Mouse (Mus musculus): ENCODE data around the gene Smad5. TPM values are rescaled to one million over a fixed set of nuclear protein-coding genes. Genes with fewer than 3 reads are reported as not detected.

Smad5 gene
- polyA plus RNA-seq, 1 experiment: 12.7 TPM

GRCm38 (mm10) chr13:56769431-56769830, 66.6 kb downstream of the Smad5 start:
- no peaks in the 10 kb centered on the region for H3K36me3 ChIP-seq (ENCODE audit: control insufficient read depth, insufficient read depth)
- no peak for TF ChIP-seq POLR2A (IDR thresholded peaks at IDR 0.05; ENCODE audit: insufficient read length, low read depth)
- no peak for TF ChIP-seq POLR2AphosphoS2 (IDR thresholded peaks at IDR 0.05; ENCODE audit: insufficient read length, low read depth)
- TF ChIP-seq MYOD1 (IDR thresholded peaks at IDR 0.05; ENCODE audit: control insufficient read depth in 1 of 3, insufficient read length in 2 of 3, low read depth in 2 of 3): no peak
- TF ChIP-seq TCF12 (IDR thresholded peaks at IDR 0.05; ENCODE audit: insufficient read depth, poor library complexity, severe bottlenecking): no peak
- no peak for TF ChIP-seq CEBPB (IDR thresholded peaks at IDR 0.05; ENCODE audit: insufficient read depth, poor library complexity, severe bottlenecking)
- no peak for TF ChIP-seq TCF3 (IDR thresholded peaks at IDR 0.05; ENCODE audit: insufficient read length, low read depth)
- no peak for TF ChIP-seq REST (IDR thresholded peaks at IDR 0.05; ENCODE audit: insufficient read depth, insufficient read length)
- no peak for TF ChIP-seq USF1 (IDR thresholded peaks at IDR 0.05; ENCODE audit: low read depth)
- no peak for TF ChIP-seq SRF (IDR thresholded peaks at IDR 0.05; ENCODE audit: control insufficient read depth, insufficient read length, low read depth)
- TF ChIP-seq E2F4 (IDR thresholded peaks at IDR 0.05; ENCODE audit: insufficient read depth): no peak
- no peak for TF ChIP-seq MAX (IDR thresholded peaks at IDR 0.05; ENCODE audit: low read depth)
- TF ChIP-seq MYOG (IDR thresholded peaks at IDR 0.05; ENCODE audit: control insufficient read depth in 1 of 3, insufficient read depth in 1 of 3, insufficient read length in 2 of 3, low read depth in 2 of 3): no peak
- no peak overlapping the region for H3K4me2 ChIP-seq (ENCODE audit: low read depth)
- H3ac ChIP-seq (ENCODE audit: control insufficient read depth, insufficient read length): no peak overlapping the region
- no peak overlapping the region for H3K4me3 ChIP-seq
- H3K27me3 ChIP-seq (ENCODE audit: control insufficient read depth, insufficient read depth, insufficient read length): no peaks in the 10 kb centered on the region
- no peaks in the 10 kb centered on the region for H3K79me2 ChIP-seq (ENCODE audit: control insufficient read depth, insufficient read depth)

- Histone ChIP-seq H3ac (ENCODE audit: control insufficient read depth, insufficient read length) (no peak overlapping the region), H3K27me3 (ENCODE audit: control insufficient read depth, insufficient read depth, insufficient read length) (no peaks in the 10 kb centered on the region), H3K79me2 (ENCODE audit: control insufficient read depth, insufficient read depth) (no peaks in the 10 kb centered on the region), H3K4me2 (ENCODE audit: low read depth) (no peak overlapping the region), H3K4me3 (no peak overlapping the region), H3K36me3 (ENCODE audit: control insufficient read depth, insufficient read depth) (no peaks in the 10 kb centered on the region)
- TF ChIP-seq E2F4 (IDR thresholded peaks at IDR 0.05; ENCODE audit: insufficient read depth): no peak
- no peak for TF ChIP-seq TCF3 (IDR thresholded peaks at IDR 0.05; ENCODE audit: insufficient read length, low read depth)
- no peak for TF ChIP-seq POLR2A (IDR thresholded peaks at IDR 0.05; ENCODE audit: insufficient read length, low read depth)
These were observed 67.3 kb downstream of the Smad5 start for GRCm38 (mm10) chr13:56770136-56770578.

GRCm38 (mm10) chr13:56770786-56771185, 68.0 kb downstream of the Smad5 start:
- Histone ChIP-seq H3K4me2 (ENCODE audit: low read depth) (no peak overlapping the region), H3ac (ENCODE audit: control insufficient read depth, insufficient read length) (no peak overlapping the region), H3K79me2 (ENCODE audit: control insufficient read depth, insufficient read depth) (no peaks in the 10 kb centered on the region), H3K27me3 (ENCODE audit: control insufficient read depth, insufficient read depth, insufficient read length) (no peaks in the 10 kb centered on the region), H3K4me3 (no peak overlapping the region), H3K36me3 (ENCODE audit: control insufficient read depth, insufficient read depth) (no peaks in the 10 kb centered on the region)
- TF ChIP-seq MYOG (IDR thresholded peaks at IDR 0.05; ENCODE audit: control insufficient read depth in 1 of 3, insufficient read depth in 1 of 3, insufficient read length in 2 of 3, low read depth in 2 of 3) (no peak), MAX (IDR thresholded peaks at IDR 0.05; ENCODE audit: low read depth) (no peak), CEBPB (IDR thresholded peaks at IDR 0.05; ENCODE audit: insufficient read depth, poor library complexity, severe bottlenecking) (no peak), TCF3 (IDR thresholded peaks at IDR 0.05; ENCODE audit: insufficient read length, low read depth) (no peak), TCF12 (IDR thresholded peaks at IDR 0.05; ENCODE audit: insufficient read depth, poor library complexity, severe bottlenecking) (no peak), REST (IDR thresholded peaks at IDR 0.05; ENCODE audit: insufficient read depth, insufficient read length) (no peak), E2F4 (IDR thresholded peaks at IDR 0.05; ENCODE audit: insufficient read depth) (no peak), SRF (IDR thresholded peaks at IDR 0.05; ENCODE audit: control insufficient read depth, insufficient read length, low read depth) (no peak), USF1 (IDR thresholded peaks at IDR 0.05; ENCODE audit: low read depth) (no peak), POLR2A (IDR thresholded peaks at IDR 0.05; ENCODE audit: insufficient read length, low read depth) (no peak), POLR2AphosphoS2 (IDR thresholded peaks at IDR 0.05; ENCODE audit: insufficient read length, low read depth) (no peak), MYOD1 (IDR thresholded peaks at IDR 0.05; ENCODE audit: control insufficient read depth in 1 of 3, insufficient read length in 2 of 3, low read depth in 2 of 3) (no peak)

GRCm38 (mm10) chr13:56772592-56772991, 69.8 kb downstream of the Smad5 start:
- Histone ChIP-seq H3ac (ENCODE audit: control insufficient read depth, insufficient read length) (no peak overlapping the region), H3K4me2 (ENCODE audit: low read depth) (no peak overlapping the region), H3K79me2 (ENCODE audit: control insufficient read depth, insufficient read depth) (no peaks in the 10 kb centered on the region), H3K36me3 (ENCODE audit: control insufficient read depth, insufficient read depth) (no peaks in the 10 kb centered on the region), H3K4me3 (no peak overlapping the region), H3K27me3 (ENCODE audit: control insufficient read depth, insufficient read depth, insufficient read length) (no peaks in the 10 kb centered on the region)
- TF ChIP-seq MYOG (IDR thresholded peaks at IDR 0.05; ENCODE audit: control insufficient read depth in 1 of 3, insufficient read depth in 1 of 3, insufficient read length in 2 of 3, low read depth in 2 of 3) (no peak), CEBPB (IDR thresholded peaks at IDR 0.05; ENCODE audit: insufficient read depth, poor library complexity, severe bottlenecking) (no peak), POLR2AphosphoS2 (IDR thresholded peaks at IDR 0.05; ENCODE audit: insufficient read length, low read depth) (no peak), MYOD1 (IDR thresholded peaks at IDR 0.05; ENCODE audit: control insufficient read depth in 1 of 3, insufficient read length in 2 of 3, low read depth in 2 of 3) (no peak)

- no peak overlapping the region for H3K4me3 ChIP-seq
- no peak overlapping the region for H3ac ChIP-seq (ENCODE audit: control insufficient read depth, insufficient read length)
- H3K27me3 ChIP-seq (ENCODE audit: control insufficient read depth, insufficient read depth, insufficient read length): peaks cover under 1% of the 10 kb centered on the region
- no peaks in the 10 kb centered on the region for H3K79me2 ChIP-seq (ENCODE audit: control insufficient read depth, insufficient read depth)
- no peaks in the 10 kb centered on the region for H3K36me3 ChIP-seq (ENCODE audit: control insufficient read depth, insufficient read depth)
- H3K4me2 ChIP-seq (ENCODE audit: low read depth): no peak overlapping the region
- TF ChIP-seq MYOD1 (IDR thresholded peaks at IDR 0.05; ENCODE audit: control insufficient read depth in 1 of 3, insufficient read length in 2 of 3, low read depth in 2 of 3) (peak in 2 of 3 experiments; percentile 73 to 79), SRF (IDR thresholded peaks at IDR 0.05; ENCODE audit: control insufficient read depth, insufficient read length, low read depth) (no peak), MYOG (IDR thresholded peaks at IDR 0.05; ENCODE audit: control insufficient read depth in 1 of 3, insufficient read depth in 1 of 3, insufficient read length in 2 of 3, low read depth in 2 of 3) (peak in 1 of 3 experiments; percentile 49)
These were observed 70.6 kb downstream of the Smad5 start for GRCm38 (mm10) chr13:56773262-56773870.
